In genomic region chr8:127753793-127754565, GRCm38 (mm10) we compare ENCODE assay signal across 13 mouse cellular contexts.
A peak's percentile ranks its signal among the peaks of the same experiment; 100 is the strongest.
DNase-seq lines count a peak whose midpoint lies in the region; ATAC-seq lines count a peak whose summit lies in the region.
"Had no signal": no experiment of that assay in that cellular context is flagged by ENCODE, and none has a peak within 500 bp of the region (broad histone marks: within the 10 kb centered on the region; RNA-seq: fewer than 3 reads in every experiment).

No protein-coding gene starts in this region.

- H3K4me1 ChIP-seq in liver, embryonic 11.5 days (replicated peaks; ENCODE audit: control insufficient read depth, insufficient read depth, low read length) = no peaks in the 10 kb centered on the region
- H3K4me1 ChIP-seq in midbrain, embryonic 14.5 days (ENCODE audit: control insufficient read depth, insufficient read depth, low read length) = no peaks in the 10 kb centered on the region
- H3K4me1 ChIP-seq: neural tube, embryonic 12.5 days had no signal

- H3K4me3 ChIP-seq in liver, embryonic 11.5 days (ENCODE audit: low read depth, low read length) = no peak overlapping the region
- no peak overlapping the region for H3K4me3 ChIP-seq in midbrain, embryonic 14.5 days (replicated peaks; ENCODE audit: low read depth, low read length)
- H3K4me3 ChIP-seq: layer of hippocampus, adult 2 months; neural tube, embryonic 12.5 days had no signal

- no peaks in the 10 kb centered on the region for H3K9me3 ChIP-seq in liver, embryonic 11.5 days (ENCODE audit: control insufficient read depth, low read length)
- no peaks in the 10 kb centered on the region for H3K9me3 ChIP-seq in midbrain, embryonic 14.5 days (ENCODE audit: control insufficient read depth, low read length)
- H3K9me3 ChIP-seq: neural tube, embryonic 12.5 days had no signal

- no peak overlapping the region for H3K4me2 ChIP-seq in liver, embryonic 11.5 days
- no peak overlapping the region for H3K4me2 ChIP-seq in midbrain, embryonic 14.5 days (ENCODE audit: low read length)
- H3K4me2 ChIP-seq: neural tube, embryonic 12.5 days had no signal

- H3K9ac ChIP-seq in liver, embryonic 11.5 days (ENCODE audit: low read depth, low read length) = no peak overlapping the region
- H3K9ac ChIP-seq in midbrain, embryonic 14.5 days (replicated peaks; ENCODE audit: low read length) = no peak overlapping the region
- H3K9ac ChIP-seq: liver, embryonic 14.5 days; neural tube, embryonic 12.5 days had no signal

- ATAC-seq in liver, embryonic 11.5 days (replicated peaks; ENCODE audit: low FRiP score) = no peak
- ATAC-seq in megakaryocyte, adult 5-6 weeks (ENCODE audit: poor library complexity, severe bottlenecking) = peak; percentile 14; the same call in 1 of the 2 replicates
- no peak for ATAC-seq in midbrain, embryonic 14.5 days (ENCODE audit: low FRiP score, low TSS enrichment)

- no peaks in the 10 kb centered on the region for H3K36me3 ChIP-seq in liver, embryonic 11.5 days (ENCODE audit: control insufficient read depth, insufficient read depth, low read length)
- H3K36me3 ChIP-seq in midbrain, embryonic 14.5 days (ENCODE audit: control insufficient read depth, insufficient read depth, low read length) = no peaks in the 10 kb centered on the region
- H3K36me3 ChIP-seq: neural tube, embryonic 12.5 days had no signal

- no peak overlapping the region for H3K27ac ChIP-seq in liver, embryonic 11.5 days (ENCODE audit: low read depth, low read length)
- H3K27ac ChIP-seq in midbrain, embryonic 14.5 days (replicated peaks; ENCODE audit: low read depth, low read length) = no peak overlapping the region
- H3K27ac ChIP-seq: layer of hippocampus, adult 2 months; liver, embryonic 14.5 days; neural tube, embryonic 12.5 days had no signal

- peak; percentile 21 for DNase-seq in adrenal gland, postnatal 10 days
- no peak for DNase-seq in adrenal gland, adult 18-20 months (ENCODE audit: low spot score in 2 of 2)
- peak; percentile 10 for DNase-seq in liver
- no peak for DNase-seq in liver, embryonic 11.5 days (ENCODE audit: low spot score)
- DNase-seq in kidney, adult 9 months = peak; percentile 20
- no peak for DNase-seq in embryo, embryonic 11 days
- DNase-seq in midbrain, embryonic 14.5 days = no peak
- DNase-seq: cerebellum, adult 11 months; spleen, adult 18-20 months had no signal

- no peaks in the 10 kb centered on the region for H3K27me3 ChIP-seq in liver, embryonic 11.5 days (replicated peaks; ENCODE audit: control insufficient read depth, insufficient read depth, low read length)
- no peaks in the 10 kb centered on the region for H3K27me3 ChIP-seq in midbrain, embryonic 14.5 days (ENCODE audit: control insufficient read depth, insufficient read depth, low read length)
- H3K27me3 ChIP-seq: neural tube, embryonic 12.5 days had no signal

- 81% methylated on average over 5 of the region's 5 CpGs for WGBS in liver, embryonic 11.5 days
- WGBS in midbrain, embryonic 14.5 days = 91% methylated on average over 5 of the region's 5 CpGs

Comparison
In these comparisons a context has a peak if more than half of its experiments do, and no peak if none do; other contexts are left out.
1. DNase-seq: peak in adrenal gland, postnatal 10 days (single experiment), liver (single experiment) and kidney, adult 9 months (single experiment); none in adrenal gland, adult 18-20 months (0 of 2), liver, embryonic 11.5 days (single experiment), embryo, embryonic 11 days (single experiment) and midbrain, embryonic 14.5 days (single experiment).